Mouse (Mus musculus) heart, postnatal 4 days (tissue): ENCODE results near the gene Il16. TPM values are rescaled to one million over a fixed set of nuclear protein-coding genes. Genes with fewer than 3 reads are reported as not detected.
"Not testable (repeated sequence)": the region's sequence is repeated elsewhere in the genome, so short reads cannot be mapped to it uniquely, and the experiment has no call there.

Source experiments
- DNase-seq: peaks from one replicate; pipeline ENCODE4 v3.0.0; 2021
- total RNA-seq, 2 experiments: library from RNA; stranded (reverse); gene quantifications; 2 replicates each; pipeline ENCODE4 v1.2.3; 2021

Gene Il16
- total RNA-seq, 2 experiments from 2014 or later: 4.5 to 5.5 TPM

DNA sequence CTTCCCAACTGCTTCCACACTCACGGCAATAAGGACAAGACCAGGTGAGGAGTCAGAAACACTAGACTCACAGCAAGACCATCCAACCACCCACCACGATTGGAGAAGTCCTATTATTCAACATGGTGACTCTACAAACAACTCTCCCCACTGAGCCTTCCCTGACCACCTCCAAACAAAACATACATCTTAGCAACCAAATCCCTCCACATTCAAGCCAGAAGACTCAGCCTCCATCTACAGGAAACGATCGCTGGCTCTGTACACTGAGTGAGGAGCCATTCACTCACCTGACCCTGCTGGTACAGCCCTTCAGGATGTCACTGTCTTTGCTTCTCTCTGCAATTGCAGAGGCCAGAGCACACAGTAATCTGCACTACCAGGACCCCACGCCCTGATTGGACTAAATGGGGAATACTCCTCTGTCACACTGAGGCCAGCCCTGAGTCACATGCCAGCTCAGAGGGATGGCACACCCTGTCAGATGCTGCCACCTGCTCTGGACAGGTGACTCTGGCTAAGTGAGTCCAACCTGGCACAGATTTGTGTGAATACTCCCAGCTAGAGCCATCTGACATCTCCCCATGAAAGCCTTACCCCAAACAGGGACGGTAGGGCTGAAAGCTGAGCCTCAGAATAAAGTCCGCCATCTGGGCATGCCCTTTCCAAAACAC is 10.3 kb downstream of the Il16 start:
- no peak for DNase-seq

DNA sequence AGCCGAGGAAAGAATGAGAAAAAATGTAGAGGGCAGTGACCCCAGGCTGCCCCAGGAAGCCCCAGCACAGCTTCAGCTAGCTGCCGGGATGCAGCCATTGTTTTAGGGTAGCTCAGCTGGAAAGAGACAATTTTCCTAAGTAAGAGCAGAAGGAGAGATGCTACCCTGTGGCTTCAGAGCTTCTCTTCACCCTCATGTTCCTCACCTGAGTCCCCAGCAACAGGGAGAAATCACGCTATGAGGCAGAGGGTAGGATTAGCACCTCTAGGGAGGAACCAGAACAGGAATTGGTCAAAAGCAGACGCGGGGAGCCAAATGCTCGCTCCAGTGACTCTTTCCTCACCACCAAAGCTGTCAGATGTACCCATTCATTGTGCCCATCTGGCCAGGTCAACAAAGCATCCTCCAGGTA is 10.8 kb downstream of the Il16 start:
- no peak for DNase-seq

DNA sequence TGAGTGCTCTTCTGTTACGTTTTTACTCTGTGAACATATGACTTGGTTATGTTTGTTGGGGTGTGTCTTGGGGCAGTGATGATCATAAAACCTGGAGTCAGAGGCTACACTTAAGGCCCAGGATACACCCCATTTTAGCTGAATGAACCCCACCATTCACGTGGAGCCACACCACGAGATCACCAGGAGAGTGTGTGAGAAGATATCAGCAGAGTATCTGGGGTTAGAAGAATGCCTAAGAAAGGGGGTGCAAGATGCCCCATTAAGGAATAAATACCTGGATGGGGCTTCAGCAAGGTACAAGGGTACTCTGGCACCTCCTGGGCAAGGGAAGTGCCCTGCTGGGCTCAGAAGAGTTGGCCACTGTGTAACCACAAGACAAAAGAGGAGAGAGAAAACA is 11.3 kb downstream of the Il16 start:
- no peak for DNase-seq

DNA sequence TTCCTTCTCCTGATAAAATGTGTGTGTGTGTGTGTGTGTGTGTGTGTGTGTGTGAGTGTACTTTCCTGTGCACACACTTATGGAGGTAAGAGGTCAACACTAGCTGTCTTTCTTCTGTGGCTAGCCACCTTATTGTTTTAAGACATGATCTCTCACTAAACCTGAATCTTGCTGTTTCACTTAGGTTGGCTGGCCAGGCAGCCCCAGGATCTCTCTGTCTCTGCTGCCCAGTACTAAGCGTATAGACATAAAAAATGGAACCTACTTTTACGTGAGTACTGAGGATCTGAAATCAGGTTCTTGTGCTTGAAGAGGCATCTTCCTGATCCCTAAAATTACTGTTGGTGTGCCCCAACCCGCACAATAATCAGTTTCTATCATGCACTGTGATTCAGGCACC is 12.7 kb downstream of the Il16 start:
- DNase-seq: no peak

DNA sequence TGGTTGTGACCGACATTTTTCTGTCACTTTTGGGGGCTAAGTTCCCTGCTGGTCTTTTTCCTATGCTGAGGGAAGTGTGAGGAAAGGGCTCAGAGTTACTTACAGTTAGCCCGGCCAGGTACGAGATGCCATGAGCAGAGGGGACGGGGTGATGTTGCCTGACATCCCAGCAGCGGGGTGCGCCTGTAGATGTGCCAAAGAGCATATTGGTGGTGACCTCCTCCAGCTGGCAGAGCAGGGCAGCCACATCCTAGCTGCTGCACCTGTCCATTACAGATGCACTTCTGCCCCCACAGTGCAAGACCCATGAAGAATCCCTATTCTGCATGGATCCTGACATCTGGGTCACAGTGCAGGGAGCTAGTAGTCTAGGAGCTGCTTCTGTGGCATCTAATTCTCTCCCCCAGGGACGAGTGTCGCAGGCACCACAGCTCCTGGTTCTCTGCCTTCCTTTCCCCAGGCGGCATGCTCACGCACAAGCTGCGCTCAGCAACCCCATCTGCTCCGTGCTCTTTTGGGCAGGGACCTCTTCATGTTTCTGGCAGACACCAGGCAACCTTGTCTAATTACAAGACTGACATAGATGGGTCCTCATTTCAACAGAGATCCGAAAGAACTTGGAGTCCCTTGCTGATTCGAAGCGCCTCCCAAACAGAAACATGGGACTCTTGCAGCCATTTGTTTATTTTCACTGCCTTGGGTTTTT is 13.4 kb downstream of the Il16 start:
- DNase-seq: no peak

DNA sequence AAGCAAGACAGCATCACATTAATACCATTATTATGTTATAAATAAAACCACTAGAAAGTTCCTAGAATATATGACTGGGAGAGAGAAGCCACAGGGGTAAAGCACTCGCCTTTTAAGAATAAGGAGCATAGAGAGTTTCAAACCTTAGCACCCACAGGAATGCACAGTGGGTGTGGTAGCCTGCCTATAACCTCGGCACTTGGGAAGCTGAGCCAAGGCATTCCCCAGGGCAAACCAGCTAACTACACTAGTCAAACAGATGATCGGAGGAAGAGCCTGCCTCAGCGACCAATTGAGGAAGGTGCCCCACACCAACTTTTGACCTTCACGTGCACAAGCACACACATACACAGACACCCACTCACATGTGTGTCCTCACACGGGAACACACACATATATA is 14.2 kb downstream of the Il16 start:
- DNase-seq: no peak

DNA sequence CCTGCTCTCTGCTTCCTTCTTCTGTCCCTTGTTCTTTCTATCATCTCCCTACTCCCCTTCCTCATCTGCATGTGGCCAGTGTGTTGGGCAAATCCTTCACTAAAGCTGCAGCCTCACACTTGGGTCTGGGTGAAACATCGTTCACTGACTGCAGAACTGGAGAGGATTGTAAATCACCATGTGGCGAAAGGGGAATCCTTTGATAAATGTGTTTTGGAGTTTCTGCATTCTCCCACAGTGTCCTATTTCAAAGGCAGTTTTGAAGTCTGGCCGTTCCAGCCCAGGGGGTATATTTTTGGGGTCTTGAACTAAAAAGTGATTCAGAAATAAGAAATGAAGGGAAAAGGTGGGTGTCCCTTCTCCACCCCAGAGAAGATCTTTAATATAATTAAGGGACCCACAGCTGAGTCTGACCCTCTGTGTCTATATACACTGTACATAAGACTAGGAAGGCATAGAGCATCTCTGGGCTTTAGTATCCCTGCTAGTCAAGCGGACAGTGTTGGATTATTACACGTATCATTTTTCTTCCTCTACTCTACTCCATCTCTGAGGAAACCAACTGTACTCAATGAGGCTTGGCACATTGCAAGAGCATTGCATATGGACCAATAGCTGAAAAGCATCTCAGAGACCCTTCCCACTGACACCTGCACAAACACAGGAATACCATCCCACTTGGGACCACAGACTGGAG is 18.4 kb downstream of the Il16 start:
- no peak for DNase-seq

DNA sequence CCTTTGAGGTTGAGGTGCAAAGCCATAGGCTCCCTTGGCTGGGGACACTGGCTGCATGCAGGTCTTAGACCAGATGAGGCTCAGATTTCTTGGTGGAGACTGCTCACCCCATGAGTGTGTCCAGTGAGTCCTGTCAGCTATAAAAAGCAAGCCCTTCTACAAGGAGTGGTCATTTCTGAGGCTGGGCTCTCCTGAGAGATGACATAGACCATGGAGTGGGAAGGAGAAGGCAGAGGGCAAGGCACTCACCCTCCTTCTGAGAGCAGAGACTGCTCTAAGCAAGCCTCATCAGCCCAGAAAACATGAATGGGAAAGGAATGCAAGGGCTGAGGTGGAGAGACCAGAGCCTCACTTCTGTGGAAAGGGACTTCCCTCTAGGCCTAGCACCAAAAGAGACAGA is 19.7 kb downstream of the Il16 start:
- no peak for DNase-seq

DNA sequence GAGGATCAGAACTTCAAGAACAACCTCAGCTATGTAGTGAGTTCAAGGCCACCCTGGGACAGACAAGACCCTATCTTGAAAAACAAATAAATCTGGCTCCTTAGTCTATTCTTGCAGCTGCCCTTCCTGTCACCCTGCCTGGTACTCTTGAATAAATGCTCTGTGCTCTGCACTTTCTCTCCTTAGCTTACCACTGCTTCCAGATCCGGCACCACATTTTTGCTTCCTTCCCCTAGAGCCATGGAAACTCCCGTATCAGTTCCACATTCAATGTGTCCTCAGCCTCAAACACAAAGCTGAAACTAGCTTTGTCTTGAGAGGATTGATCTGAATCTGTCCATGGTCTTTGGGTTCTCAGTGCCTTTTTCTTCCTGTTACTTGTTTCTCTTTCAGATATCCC is 21.0 kb downstream of the Il16 start:
- DNase-seq: no peak

DNA sequence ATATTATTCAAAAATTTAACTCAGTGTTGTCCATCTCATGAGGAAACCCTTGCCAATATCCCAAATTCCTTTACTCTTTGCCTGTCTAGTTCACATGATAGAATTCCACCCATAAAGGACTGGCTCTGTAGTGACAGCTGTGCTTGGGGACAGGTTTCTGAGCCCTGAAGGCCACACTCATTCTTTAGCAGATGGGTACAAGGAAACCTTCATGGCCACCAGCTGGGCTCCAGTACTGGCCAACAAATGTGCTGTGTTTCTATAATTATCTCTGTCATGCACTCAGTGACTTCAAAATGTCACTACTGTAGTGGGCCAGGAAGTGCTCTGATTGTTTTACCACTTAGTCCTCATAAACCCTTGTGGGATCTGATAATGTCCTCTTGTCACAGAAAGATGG is 21.6 kb downstream of the Il16 start:
- DNase-seq: no peak

DNA sequence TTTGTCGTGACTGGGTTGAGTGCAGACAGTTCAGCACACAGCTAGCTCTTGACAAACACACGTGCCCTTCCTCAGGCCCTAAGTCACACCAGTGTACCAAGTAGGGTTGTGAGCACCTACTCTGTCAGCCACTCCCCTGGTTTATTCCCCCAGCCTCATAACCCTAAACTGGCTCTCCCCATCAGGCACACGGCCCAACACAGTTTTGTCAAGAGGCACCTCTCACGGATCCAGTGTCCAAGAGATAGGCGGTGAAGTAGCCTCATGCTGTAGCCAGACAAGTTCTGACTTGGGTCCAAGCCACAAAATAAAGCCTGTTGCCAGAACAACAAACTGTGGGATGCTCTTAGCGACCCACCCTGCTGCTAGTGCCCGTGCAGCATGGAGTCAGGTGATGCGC is 22.3 kb downstream of the Il16 start:
- DNase-seq: no peak

DNA sequence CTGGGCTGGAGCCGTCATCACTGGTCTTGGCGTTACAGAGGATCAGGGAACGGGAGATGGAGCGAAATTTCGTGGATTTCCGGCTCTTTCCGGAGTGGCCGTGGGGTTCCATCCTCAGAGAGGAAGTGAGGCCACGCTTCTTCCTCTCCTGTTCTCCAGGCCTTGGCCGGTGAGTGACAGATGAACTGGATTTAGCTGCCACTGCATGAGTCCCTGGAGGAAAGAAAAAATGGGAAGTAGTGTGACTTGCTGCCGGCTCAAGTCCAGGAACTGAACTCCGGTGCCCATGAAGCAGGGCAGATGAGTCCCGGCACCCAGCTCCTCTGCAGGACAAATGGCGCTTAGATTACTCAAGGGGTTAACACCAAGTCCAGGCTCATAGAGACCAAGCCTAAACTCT is 23.0 kb downstream of the Il16 start:
- DNase-seq: no peak

DNA sequence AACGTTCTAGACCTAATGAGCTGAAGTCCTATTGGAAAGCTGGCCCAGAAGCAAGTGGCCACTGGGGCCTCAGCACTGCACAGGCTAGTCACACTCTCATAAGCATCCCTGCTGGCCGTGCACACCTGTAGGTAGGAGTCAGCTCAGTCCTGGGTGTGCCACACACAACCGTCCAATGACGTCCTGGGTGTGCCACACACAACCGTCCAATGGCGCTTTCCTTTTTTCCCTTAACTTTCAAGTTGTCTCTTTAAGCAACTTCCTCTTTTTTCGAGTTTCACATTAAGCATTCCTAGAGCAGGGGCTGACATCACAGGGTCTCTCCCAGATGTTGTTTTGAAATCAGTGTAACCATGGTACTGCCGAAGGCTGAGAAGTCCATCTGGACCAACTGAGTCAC is 25.3 kb downstream of the Il16 start:
- no peak for DNase-seq

DNA sequence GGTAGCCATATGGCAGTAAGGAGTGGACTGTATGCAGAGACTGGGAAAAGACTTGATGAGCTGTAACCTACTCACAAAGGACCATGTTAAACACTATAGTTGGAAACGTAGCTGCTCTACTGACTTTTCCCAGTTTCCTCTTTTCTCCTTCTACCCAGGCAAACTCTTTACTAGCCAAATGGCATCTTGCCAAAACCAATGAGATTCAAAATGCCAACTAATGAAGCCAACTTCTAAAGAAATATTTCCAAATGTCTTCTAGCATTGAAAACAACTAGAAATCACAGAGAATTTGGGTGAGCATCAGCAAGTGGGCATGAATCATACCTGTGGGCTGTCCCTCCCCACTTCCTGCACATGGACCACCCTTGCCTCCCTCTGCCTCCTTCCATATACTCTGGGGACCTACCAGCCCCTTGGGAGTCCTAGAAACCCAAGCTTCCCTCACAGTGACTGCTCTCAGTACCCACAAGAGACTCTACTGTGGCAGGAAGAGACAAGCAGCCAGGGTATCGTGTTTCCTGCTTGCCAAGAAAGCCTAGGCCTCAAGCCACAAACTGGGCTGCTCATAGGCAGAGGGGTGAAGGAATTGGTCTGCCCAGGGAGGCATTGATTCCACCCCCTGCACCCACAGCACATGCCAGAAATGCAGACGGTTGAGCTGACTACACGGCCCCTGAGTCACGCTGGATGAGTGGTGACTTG is 28.4 kb downstream of the Il16 start:
- DNase-seq: no peak

DNA sequence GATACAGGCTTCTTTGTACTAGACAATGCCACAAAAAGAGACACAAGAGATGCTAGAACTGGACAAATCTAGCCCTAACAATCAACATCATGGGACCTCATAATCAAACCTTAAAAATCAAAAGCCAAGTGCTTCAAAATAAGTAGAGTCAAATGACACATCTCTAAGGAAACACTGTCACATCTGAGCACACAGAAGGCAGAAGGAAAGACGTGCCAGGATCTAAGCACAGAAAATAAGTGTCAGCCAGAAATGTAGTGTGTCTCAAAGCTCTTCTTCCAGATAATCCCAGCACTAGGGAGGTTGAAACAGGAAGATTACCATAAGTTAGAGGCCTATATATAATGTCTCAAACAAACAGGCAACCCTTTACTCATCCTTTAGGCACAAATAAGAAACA is 31.9 kb downstream of the Il16 start:
- DNase-seq: no peak

DNA sequence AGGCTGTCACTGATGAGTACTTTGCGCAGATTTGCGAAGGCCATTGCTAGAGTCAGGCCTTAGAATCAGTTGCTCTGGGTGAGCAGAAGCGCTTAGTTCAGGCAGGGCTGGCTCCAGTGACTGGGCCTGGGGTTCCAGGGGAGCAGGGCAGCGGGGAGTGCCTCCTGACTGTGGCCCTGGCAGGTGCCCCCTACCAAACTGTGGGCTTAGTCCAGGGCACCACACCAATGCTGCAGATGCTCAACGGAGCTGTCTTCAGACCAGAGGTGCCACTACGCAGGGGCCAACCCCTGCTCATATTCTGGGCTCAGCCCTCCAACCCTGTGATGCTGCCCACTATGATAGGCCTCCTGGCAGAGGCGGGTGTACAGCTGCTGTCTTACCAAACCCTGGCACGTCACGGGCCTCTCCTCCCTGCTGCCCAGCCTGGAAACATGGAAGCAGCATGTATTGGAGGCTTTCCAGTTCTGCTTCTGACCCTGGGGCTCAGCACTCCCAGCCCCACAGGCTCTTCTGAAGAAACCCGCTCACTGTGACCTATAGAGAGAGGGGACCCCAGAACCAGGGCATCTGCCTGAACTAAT is 33.8 kb downstream of the Il16 start:
- not testable (repeated sequence) for DNase-seq

DNA sequence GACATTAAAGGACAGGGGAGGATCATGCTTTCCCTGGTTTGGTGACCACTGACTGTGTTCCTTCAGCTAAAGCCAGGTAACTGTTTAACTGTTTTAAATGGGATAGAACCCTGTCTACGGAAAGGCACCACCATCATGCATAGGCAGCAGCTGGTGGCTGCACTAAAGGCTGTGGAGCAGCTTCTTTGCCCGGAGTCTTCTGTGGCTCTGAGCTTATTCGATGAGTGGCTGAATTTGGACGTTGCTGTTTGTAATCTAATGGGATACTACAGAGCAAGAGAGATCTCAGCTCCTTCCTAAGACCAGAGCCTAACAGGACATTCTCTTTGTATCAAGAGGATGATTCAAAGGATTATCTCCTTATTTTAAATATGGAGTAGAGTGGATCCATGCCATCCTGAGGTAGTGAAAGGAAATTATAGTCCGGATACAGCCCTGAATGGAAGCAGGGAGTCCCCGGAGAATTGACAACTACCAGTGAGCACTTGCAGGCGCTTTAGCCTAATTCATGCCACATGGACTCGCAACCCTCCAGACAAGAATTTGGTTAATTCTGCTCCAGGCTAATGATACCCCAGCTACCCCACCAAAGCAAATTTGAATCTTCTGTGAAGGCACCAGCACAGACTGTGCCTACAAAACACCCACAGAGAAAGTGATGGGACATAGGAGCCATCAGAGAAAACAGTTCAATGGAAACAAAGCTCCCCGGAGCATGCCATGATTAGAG is 42.3 kb downstream of the Il16 start:
- no peak for DNase-seq

DNA sequence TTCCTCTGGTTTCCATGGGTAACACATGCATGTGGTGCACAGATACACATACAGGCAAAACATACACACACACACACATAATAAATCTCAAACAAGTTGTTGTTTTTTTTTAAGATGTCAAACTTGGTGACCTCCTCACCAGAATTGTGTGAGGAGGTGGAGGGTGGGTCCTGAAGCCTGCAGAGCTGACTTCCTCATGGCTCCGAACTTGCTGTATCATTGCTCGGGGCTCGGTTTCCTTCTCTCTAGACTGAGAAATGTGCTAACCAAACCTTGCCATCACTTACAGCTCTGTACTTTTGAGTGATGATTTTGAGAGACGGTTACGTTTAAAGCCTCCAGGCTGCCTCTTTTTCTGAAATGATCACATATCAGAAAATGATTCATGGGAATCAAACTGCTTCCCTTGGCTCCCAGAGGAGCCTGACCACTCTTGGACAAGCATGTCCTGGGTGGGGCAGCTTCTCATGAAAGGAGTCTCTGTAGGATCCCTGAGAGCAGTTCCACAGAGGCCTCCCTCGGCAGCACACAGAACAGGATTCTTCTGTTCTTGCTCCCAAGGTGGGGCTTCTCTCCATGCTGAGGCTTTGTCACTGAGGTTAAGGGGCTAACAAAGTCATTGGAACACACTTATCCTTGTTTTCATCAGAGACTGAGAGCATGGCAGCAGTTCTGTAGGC is 46.3 kb downstream of the Il16 start:
- DNase-seq: no peak

DNA sequence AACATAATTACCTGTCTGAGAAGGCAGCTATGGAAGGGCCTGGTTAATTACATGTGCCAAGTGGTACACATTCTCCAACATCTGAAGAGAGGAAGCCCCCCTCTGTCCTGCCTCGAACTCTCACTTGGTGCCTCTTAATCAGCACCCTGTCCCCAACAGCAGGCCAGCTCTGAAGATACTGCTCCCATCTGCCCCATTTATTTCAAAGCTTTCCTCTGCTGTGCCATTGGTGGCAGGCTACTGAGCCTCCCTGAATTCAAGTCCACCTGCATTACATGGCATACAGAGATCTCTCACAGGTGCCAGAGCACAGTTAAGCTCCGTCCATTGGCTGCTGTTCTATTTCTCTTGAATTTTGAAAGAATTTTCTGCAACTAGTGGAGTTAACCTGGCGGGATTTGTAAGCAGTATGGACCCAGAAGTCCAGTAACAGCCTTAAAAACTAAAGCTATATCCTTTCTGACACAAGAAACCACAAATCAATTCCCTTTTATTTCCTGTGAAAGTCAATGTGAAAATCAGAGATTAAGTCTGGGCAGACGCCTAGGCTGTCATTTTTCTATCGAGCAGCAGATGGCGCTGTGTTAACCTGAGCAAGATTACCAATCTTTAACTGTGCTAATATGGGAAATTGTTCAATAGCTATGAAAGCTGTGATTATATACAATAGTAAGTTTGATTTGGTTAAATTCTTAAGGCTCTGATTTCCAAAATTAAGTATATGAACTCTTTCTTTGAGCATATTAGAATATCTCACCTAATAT is 49.9 kb downstream of the Il16 start:
- DNase-seq: peak; percentile 28

DNA sequence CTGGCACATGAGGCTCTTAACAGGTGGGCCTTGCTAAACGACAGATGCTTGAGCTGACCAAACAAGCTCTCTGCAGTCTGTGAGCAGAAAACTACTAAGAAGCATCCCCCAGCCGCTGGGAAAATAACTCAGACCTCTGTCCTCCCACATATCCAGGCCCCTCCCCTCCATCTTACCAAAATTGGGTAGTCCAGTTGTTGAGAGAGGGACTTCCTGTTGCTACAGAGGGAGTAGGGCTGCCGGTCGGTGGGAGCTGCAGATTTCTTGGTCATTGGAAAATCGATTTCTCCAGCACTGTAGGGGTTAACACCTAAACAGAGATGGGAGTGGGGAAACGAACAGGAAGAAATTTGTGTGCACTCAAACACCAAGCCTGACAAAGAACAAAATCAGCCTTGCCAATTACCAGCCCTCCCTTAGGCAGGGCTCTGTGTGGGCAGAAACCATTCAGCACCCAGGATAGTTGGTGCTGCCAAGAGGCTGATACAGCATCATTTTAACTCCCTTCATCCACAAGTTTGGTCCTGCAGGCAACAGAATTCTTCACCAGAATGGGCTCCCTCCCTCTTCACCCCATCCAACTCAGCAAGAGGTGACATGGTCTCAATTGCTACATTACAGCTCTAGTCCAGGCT is 62.8 kb downstream of the Il16 start:
- no peak for DNase-seq
